Mouse (Mus musculus) frontal cortex, postnatal 25 days (tissue): Measurements from ENCODE around the gene Hinfp.
A peak's percentile ranks its signal among the peaks of the same experiment; 100 is the strongest.

Experiments
- DNase-seq, 2 experiments: peaks; one replicate each; pipeline ENCODE4 v3.0.0; 2022; ENCODE audit warnings: low spot score in 2 of 2

Hinfp gene

DNA sequence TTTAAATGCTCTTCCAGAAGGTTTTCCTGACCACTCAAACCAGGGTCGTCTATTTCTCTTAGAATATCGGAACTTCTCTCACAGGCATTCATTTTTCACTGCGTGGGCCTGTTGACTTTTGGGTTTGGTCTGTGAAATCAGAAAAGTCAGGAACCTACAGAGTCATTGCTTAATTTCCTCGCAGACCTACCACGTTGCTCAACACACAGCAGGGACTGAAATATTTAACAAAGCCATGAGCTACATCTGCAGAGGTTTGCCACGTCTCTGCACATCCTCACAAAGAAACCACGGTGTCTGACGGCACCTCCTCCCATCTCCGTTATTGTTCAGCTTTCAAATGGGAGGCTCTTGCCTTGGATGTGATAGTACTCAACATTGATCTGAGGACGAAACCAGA is 46.5 kb downstream of the Hinfp start:
- no peak for DNase-seq

DNA sequence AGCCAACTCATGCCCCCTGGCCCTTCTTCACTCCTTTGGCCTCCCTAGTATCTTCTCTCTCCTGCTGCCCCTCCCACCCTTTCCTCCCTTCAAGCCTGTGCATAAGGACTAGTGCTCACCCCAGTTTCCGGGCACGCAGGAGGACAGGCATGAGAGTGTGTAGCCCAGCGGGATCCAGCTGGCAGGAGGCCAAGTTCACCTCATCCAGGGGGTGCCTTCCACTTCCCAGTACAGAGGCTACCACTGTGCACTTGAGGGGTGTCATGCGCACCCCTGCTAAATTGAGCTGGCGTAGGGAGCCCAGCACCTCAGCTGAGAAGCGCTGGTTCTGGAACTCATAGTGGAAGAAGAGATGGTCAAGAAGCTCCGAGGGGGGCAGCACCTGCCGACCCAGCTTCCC is 49.3 kb downstream of the Hinfp start:
- no peak for DNase-seq

DNA sequence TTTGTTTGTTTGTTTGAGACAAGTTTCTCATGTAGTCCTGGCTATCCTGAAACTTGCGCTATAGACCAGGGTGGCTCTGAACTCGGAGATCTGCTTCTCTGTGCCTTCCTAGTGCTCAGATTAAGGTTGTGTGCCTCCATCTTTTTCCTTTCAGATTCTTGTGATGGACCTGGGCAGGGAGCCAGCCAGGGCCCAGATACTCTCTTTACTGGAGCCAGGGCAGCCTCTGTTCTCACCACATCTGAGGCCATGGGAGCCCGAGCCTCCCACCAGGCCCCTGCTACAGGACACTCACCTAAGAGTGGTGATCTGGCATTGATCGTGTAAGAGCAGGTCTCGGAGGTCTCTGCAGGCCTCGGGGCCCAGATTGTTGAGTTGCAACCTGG is 50.3 kb downstream of the Hinfp start:
- DNase-seq = no peak

DNA sequence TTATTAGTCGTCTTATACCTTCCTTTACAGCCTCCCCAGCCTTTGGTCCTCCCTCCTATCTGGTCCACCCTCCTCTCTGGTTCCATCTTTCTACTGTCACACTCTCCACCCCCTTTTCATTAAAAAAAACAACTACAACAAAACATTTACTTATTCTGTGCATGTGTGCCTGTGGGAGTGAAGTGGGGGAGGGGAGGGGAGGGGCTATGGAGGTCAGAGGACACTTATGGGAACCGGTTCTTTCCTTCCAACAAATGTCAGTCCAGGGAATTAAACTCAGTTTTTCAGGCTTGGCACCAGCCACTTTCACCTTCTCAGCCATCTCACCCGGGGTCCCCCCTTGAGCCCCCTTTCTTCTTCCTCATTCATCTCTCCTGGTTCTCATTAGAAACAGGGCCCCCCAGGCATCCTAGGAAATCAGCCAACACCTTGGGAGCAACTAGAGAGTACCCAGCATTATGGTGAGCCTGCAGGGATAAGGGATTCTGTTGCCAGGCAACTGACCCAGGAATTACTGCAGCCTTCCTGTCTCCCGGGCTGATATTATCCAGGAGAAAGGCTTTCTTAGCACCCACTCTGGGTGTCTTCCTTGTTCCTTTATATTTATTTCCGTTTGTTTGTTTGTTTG is 50.8 kb downstream of the Hinfp start:
- DNase-seq = no peak

DNA sequence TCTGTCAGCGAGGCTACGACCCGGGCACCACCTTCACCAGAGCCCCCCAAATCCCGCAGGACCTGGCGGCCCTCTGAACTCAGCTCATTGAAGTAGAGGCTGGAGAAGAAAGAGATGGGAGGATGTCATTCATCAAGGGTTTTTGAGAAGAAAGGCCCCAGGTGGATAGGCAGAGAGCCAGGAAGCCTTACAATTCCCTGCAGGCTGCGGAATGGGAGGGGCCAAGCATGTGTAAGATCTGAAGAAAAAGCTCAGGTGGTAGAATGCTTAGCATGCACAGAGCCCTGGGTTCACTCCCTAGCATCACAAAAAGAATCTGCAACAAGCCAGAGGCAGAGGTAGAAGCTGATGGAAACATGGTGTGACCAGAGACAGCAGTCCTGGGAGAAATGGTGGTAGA is 52.0 kb downstream of the Hinfp start:
- no peak for DNase-seq

DNA sequence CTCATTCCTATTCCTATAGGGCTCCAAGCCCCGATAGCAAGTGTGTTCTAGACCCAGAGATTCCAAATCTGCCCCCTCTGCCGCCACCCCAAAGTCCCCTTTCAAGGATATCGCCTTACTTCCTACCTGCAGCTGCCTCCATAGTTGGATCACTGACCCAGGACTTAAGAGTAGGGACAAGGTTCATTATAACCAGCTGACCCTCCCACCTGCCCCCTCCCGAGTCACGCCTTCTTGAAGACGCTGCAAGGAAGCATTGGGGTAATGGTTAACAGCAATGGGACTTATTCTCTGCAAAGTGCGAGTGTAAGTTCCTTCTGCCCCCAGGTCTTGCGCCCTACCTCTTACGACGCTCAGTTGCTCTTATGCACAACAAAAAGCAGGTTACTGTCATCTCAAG is 54.2 kb downstream of the Hinfp start, which contains the start of gene Pdzd3:
TSS of gene Pdzd3 (minus strand) at position 158 of the 400 bp plus-strand sequence.
- DNase-seq = no peak

DNA sequence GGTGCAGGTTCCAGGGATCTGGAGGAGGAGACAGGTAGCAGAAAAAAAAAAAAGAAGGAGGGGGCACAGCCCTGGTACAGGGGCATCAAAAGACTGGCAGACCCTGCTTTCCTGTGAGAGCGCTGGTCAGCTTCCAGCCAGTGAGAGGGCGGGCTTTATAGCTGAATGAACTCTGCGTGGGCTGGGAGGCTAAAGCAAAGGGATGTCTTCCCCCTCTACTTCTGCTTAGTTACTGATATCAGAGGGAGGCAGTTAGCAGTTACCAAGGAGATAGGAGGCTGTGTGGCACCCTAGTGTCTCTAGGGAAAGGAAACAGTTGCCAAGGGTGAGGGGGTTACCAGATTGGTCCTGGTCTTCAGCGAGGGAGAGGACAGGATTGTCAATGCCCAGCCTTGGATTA is 55.0 kb downstream of the Hinfp start:
- DNase-seq = no peak

DNA sequence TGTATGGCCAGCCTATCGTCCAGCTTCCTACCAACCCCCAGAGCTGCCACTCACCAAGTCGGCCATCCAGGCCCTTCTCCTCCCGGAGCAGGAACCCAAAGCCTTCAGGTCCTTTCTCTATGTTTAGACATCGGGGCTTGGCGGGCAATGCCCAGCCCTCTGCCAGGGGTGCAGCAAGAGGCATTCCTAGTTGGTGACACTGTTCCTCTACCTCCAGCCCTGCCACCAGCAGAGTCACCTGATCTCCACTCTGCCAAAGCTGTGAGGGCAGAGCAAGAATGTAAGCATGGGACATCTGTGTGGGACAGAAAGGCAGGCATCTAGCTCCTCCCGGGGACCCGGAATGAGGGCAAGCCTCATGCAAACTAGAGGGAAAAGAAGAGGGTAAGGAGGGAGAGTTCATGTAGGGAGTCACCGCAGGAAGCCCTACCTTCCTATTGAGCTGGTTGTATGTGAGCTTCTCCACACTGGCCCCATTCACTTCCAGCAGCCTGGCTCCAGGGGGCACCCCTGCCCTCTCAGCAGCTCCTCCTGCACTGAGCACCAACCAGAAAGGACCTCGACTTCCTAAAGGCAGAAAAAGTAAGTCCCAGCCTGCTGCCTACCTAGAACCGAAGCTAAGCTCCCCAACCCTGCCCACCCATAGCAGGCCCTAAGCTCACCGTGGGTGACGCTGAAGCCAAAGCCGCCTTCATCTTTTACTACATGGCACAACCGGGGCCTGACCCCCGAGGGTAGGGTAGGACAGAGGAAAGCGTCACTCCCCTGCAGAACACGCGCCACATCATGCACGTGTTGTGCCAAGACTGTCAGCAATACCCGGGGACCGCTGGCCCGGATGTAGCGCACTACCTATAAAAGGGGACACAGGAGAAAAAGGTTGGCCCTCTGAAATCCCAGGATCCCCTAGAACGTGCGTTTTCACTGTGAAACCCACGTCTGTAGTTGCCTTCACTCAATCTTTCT is 56.0 kb downstream of the Hinfp start:
- DNase-seq = peak in 1 of 2 experiments; percentile 45

DNA sequence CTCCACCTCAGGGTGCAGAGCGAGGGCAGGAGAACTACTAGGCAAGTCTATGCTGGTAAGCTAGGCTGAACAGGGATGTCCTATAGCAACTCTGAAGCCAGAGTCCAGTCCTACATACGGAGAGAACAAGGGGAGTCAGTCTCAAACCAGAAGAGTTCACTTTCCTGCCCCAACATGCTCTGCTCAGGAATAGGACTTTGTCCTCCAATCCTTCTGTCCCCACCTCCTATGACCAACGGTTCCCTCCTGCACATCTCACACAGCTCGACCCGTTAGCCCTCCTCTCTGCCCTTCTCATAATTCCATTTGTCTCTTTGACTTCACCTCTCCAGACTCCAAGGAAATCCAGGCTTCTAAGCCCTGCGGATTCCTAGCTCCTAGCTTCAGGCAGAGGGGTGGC is 57.6 kb downstream of the Hinfp start:
- no peak for DNase-seq

DNA sequence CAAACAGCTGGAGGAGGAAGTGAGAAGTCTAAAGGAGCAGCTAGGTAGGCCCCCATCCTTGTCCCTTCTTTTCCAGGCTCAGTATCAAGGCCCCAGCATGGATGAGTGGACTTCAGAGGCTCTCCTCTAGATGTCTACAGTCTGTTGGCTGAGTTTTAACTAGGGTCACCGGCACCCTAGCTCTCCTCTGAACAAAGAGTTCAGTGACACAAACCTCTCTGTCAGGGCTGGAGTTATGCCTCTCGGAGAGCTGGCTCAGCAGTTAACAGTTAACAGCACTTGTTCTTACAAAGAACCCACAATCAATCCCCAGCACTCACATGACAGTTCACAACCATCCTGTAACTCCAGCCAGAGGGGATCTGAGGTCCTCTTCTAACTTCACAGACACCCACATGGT is 61.9 kb downstream of the Hinfp start:
- no peak for DNase-seq
